Mouse (Mus musculus): Measurements from ENCODE around the gene Sergef. TPM values are rescaled to one million over a fixed set of nuclear protein-coding genes. Genes with fewer than 3 reads are reported as not detected.

The Sergef gene
- polyA plus RNA-seq, 1 experiment from 2014 or later = 13.3 TPM

- no peaks in the 10 kb centered on the region for H3K27me3 ChIP-seq (ENCODE audit: control insufficient read depth, insufficient read depth, low read depth, low read length)
- no peaks in the 10 kb centered on the region for H3K9me3 ChIP-seq (ENCODE audit: control insufficient read depth, low read length)
- 68% methylated on average over 8 of the region's 8 CpGs for WGBS
- ATAC-seq (ENCODE audit: low read depth) = no peak
- no peak overlapping the region for H3K4me3 ChIP-seq (ENCODE audit: low read length)
- H3K27ac ChIP-seq (ENCODE audit: low read length) = no peak overlapping the region
- H3K36me3 ChIP-seq (ENCODE audit: control insufficient read depth, insufficient read depth, low read length) = no peaks in the 10 kb centered on the region
- H3K9ac ChIP-seq (ENCODE audit: low read length) = no peak overlapping the region
- no peaks in the 10 kb centered on the region for H3K4me1 ChIP-seq (replicated peaks; ENCODE audit: control insufficient read depth, insufficient read depth, low read length)
- no peak overlapping the region for H3K4me2 ChIP-seq (ENCODE audit: low read depth, low read length)
These were observed 217.4 kb downstream of the Sergef start for GRCm38 (mm10) chr7:46422052-46422763.

DNA sequence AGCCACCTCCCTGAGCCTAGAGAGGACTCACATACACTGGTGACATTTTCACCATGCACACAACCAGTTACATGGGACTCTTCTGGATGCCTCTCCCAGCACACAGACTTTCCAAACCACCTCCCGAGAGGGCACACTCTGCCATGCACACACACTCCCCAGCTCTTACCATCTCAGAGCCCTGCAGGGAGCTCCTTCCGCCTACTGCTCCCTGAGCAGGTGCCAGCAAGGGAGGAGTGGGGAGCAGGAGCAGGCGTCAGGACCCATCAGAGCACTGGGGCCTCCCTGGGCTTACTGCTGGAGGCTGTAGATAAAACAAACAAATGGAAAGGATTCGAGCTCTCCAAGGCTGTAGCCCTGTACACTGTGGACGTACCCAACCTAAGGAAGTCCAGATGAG, 218.1 kb downstream of the Sergef start:
- Histone ChIP-seq H3K4me3 (ENCODE audit: low read length) (no peak overlapping the region), H3K4me2 (ENCODE audit: low read depth, low read length) (no peak overlapping the region), H3K27me3 (ENCODE audit: control insufficient read depth, insufficient read depth, low read depth, low read length) (no peaks in the 10 kb centered on the region), H3K9ac (ENCODE audit: low read length) (no peak overlapping the region), H3K4me1 (replicated peaks; ENCODE audit: control insufficient read depth, insufficient read depth, low read length) (no peaks in the 10 kb centered on the region), H3K27ac (ENCODE audit: low read length) (no peak overlapping the region), H3K9me3 (ENCODE audit: control insufficient read depth, low read length) (no peaks in the 10 kb centered on the region), H3K36me3 (ENCODE audit: control insufficient read depth, insufficient read depth, low read length) (no peaks in the 10 kb centered on the region)
- WGBS = 23% methylated on average over 5 of the region's 5 CpGs
- no peak for ATAC-seq (ENCODE audit: low read depth)

GRCm38 (mm10) chr7:46418102-46418622, 221.4 kb downstream of the Sergef start:
- no peak overlapping the region for H3K27ac ChIP-seq (ENCODE audit: low read length)
- H3K4me1 ChIP-seq (replicated peaks; ENCODE audit: control insufficient read depth, insufficient read depth, low read length) = no peaks in the 10 kb centered on the region
- H3K4me2 ChIP-seq (ENCODE audit: low read depth, low read length) = no peak overlapping the region
- no peak for ATAC-seq (ENCODE audit: low read depth)
- 64% methylated on average over 16 of the region's 16 CpGs for WGBS
- H3K9ac ChIP-seq (ENCODE audit: low read length) = no peak overlapping the region
- no peaks in the 10 kb centered on the region for H3K36me3 ChIP-seq (ENCODE audit: control insufficient read depth, insufficient read depth, low read length)
- no peak overlapping the region for H3K4me3 ChIP-seq (ENCODE audit: low read length)
- no peaks in the 10 kb centered on the region for H3K27me3 ChIP-seq (ENCODE audit: control insufficient read depth, insufficient read depth, low read depth, low read length)
- no peaks in the 10 kb centered on the region for H3K9me3 ChIP-seq (ENCODE audit: control insufficient read depth, low read length)

DNA sequence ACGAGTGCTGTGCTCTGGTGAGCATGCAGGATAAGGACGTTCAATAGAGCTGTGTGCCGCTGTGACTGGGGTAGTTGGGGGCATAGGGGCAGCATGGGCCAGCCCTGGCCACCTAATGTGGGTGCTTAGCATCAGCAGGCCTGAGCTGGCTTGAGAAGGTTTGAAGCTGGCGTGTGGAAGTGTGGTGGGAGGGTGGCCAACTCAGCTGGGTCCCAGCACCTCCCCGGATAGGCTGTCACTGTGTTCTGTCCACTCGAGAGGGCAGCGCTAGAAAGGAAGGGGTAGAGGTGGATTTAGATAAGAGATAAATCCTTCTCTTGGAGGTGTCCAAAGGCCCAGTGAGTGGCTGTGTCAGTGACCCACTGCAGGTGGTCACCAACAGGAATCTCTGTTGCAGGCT, 222.1 kb downstream of the Sergef start:
- WGBS = 58% methylated on average over 7 of the region's 7 CpGs
- H3K4me3 ChIP-seq (ENCODE audit: low read length) = no peak overlapping the region
- no peak overlapping the region for H3K27ac ChIP-seq (ENCODE audit: low read length)
- no peaks in the 10 kb centered on the region for H3K4me1 ChIP-seq (replicated peaks; ENCODE audit: control insufficient read depth, insufficient read depth, low read length)
- no peak overlapping the region for H3K9ac ChIP-seq (ENCODE audit: low read length)
- no peaks in the 10 kb centered on the region for H3K36me3 ChIP-seq (ENCODE audit: control insufficient read depth, insufficient read depth, low read length)
- ATAC-seq (ENCODE audit: low read depth) = no peak
- H3K4me2 ChIP-seq (ENCODE audit: low read depth, low read length) = no peak overlapping the region
- H3K27me3 ChIP-seq (ENCODE audit: control insufficient read depth, insufficient read depth, low read depth, low read length) = no peaks in the 10 kb centered on the region
- no peaks in the 10 kb centered on the region for H3K9me3 ChIP-seq (ENCODE audit: control insufficient read depth, low read length)

DNA sequence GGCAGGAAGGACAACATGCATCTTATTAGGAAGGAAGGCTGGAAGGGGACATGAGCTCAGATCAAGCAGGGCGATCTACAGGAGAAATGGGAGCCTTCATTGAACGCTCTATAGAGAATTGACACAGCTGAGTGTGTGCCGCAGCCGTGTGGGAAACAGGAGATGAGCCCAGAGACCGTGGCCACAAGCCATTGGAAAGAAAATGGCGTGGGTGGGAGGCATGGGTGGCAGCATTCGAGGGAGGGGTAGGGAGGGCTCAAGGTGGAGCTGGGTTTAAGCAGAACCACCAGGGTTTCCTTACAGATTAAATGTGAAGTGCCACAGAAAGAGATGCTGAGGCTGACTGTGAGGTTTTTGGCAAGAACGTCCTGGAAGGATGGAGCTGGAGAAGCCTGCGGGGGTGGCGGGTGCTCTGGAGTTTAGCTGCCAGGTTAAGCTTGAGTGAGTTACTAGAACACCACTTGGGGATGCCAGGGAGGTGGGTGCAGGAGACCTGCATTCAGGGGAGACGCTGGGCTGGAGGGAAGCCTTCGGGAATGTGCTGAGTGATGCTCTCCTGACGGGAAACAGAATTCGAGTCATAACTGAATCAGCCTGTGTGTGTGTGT, 223.7 kb downstream of the Sergef start:
- Histone ChIP-seq H3K4me2 (ENCODE audit: low read depth, low read length) (no peak overlapping the region), H3K27ac (ENCODE audit: low read length) (no peak overlapping the region), H3K4me3 (ENCODE audit: low read length) (no peak overlapping the region), H3K36me3 (ENCODE audit: control insufficient read depth, insufficient read depth, low read length) (no peaks in the 10 kb centered on the region), H3K4me1 (replicated peaks; ENCODE audit: control insufficient read depth, insufficient read depth, low read length) (no peaks in the 10 kb centered on the region), H3K27me3 (ENCODE audit: control insufficient read depth, insufficient read depth, low read depth, low read length) (no peaks in the 10 kb centered on the region), H3K9me3 (ENCODE audit: control insufficient read depth, low read length) (no peaks in the 10 kb centered on the region), H3K9ac (ENCODE audit: low read length) (no peak overlapping the region)
- WGBS = 64% methylated on average over 14 of the region's 14 CpGs
- no peak for ATAC-seq (ENCODE audit: low read depth)

DNA sequence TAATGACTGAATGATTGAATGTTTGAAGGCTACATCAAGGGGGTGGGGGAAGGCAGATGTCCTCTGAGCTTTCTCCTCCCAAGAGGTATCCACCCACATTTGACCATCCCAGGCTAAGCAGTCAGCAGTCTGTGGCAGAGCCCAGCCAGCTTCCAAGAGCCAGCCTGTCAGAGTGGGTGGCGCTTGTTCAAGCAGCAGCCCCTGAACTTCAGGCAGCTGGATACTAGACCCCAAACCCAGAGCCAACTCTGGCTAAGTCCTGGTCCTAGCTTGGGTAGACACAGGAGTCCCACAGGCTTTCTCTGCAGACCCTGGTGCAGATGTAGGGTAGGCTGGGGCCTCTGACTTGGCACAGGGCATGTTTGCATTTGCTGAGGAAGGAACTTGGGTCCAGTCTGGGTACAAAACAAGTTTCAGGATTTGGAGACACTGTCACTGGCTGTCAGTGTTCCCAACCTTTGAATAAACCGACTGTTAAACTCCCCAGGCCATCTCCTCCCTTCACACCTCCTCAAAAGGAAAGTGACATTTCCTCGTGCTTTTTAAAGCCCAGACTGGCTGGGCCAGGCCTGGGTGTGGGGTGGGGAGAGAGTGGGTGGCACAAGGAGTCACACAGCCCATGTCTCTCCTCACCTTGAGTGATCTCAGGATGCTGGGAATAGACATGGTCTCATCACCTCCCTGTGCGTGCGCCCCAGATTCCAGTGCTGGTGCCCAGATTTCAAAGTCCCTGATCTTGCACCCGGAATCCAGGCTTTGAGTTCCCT, 225.5 kb downstream of the Sergef start:
- H3K9ac ChIP-seq (ENCODE audit: low read length) = no peak overlapping the region
- H3K9me3 ChIP-seq (ENCODE audit: control insufficient read depth, low read length) = no peaks in the 10 kb centered on the region
- no peak overlapping the region for H3K27ac ChIP-seq (ENCODE audit: low read length)
- ATAC-seq (ENCODE audit: low read depth) = no peak
- no peaks in the 10 kb centered on the region for H3K36me3 ChIP-seq (ENCODE audit: control insufficient read depth, insufficient read depth, low read length)
- no peaks in the 10 kb centered on the region for H3K27me3 ChIP-seq (ENCODE audit: control insufficient read depth, insufficient read depth, low read depth, low read length)
- H3K4me3 ChIP-seq (ENCODE audit: low read length) = no peak overlapping the region
- H3K4me2 ChIP-seq (ENCODE audit: low read depth, low read length) = no peak overlapping the region
- 52% methylated on average over 6 of the region's 6 CpGs for WGBS
- no peaks in the 10 kb centered on the region for H3K4me1 ChIP-seq (replicated peaks; ENCODE audit: control insufficient read depth, insufficient read depth, low read length)

GRCm38 (mm10) chr7:46412823-46413222, 226.8 kb downstream of the Sergef start:
- H3K9me3 ChIP-seq (ENCODE audit: control insufficient read depth, low read length) = no peaks in the 10 kb centered on the region
- H3K4me2 ChIP-seq (ENCODE audit: low read depth, low read length) = no peak overlapping the region
- no peak overlapping the region for H3K4me3 ChIP-seq (ENCODE audit: low read length)
- 68% methylated on average over 5 of the region's 5 CpGs for WGBS
- H3K4me1 ChIP-seq (replicated peaks; ENCODE audit: control insufficient read depth, insufficient read depth, low read length) = no peaks in the 10 kb centered on the region
- H3K36me3 ChIP-seq (ENCODE audit: control insufficient read depth, insufficient read depth, low read length) = no peaks in the 10 kb centered on the region
- no peak overlapping the region for H3K27ac ChIP-seq (ENCODE audit: low read length)
- no peaks in the 10 kb centered on the region for H3K27me3 ChIP-seq (ENCODE audit: control insufficient read depth, insufficient read depth, low read depth, low read length)
- ATAC-seq (ENCODE audit: low read depth) = no peak
- H3K9ac ChIP-seq (ENCODE audit: low read length) = no peak overlapping the region

- no peak overlapping the region for H3K27ac ChIP-seq (ENCODE audit: low read length)
- H3K4me1 ChIP-seq (replicated peaks; ENCODE audit: control insufficient read depth, insufficient read depth, low read length) = no peaks in the 10 kb centered on the region
- H3K4me3 ChIP-seq (ENCODE audit: low read length) = no peak overlapping the region
- 75% methylated on average over 6 of the region's 6 CpGs for WGBS
- no peak overlapping the region for H3K9ac ChIP-seq (ENCODE audit: low read length)
- no peaks in the 10 kb centered on the region for H3K9me3 ChIP-seq (ENCODE audit: control insufficient read depth, low read length)
- H3K4me2 ChIP-seq (ENCODE audit: low read depth, low read length) = no peak overlapping the region
- H3K36me3 ChIP-seq (ENCODE audit: control insufficient read depth, insufficient read depth, low read length) = no peaks in the 10 kb centered on the region
- no peaks in the 10 kb centered on the region for H3K27me3 ChIP-seq (ENCODE audit: control insufficient read depth, insufficient read depth, low read depth, low read length)
- no peak for ATAC-seq (ENCODE audit: low read depth)
These were observed 228.9 kb downstream of the Sergef start for GRCm38 (mm10) chr7:46410727-46411126.

DNA sequence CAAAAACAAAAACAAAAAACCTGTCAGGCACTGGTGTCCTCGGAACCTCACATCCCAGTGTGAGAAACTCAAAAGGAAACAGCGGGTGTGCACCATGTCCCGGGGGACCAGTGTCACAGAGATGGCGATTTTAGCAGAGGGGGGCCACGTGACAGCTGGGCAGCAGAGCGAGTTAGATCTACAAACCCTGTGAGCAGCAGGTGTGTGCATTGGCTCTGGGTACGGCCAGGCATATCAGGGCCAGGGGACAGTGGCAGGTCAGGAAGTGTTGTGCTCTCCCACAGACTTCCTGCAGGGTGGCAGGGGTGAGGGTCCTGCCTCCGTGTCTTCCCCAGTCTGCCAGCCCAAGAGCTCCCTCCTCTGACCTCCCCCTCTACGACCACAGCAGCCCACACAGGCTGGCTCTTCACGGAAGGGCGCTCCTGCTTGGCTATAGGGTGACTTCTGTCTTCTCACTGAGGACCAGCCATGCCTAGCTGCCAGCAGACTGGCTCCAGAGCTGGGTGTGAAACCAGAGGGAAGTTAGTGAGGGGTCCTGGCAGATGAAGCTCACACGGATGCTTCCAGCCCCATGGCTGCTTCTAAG, 230.3 kb downstream of the Sergef start:
- Histone ChIP-seq H3K9me3 (ENCODE audit: control insufficient read depth, low read length) (no peaks in the 10 kb centered on the region), H3K9ac (ENCODE audit: low read length) (no peak overlapping the region), H3K36me3 (ENCODE audit: control insufficient read depth, insufficient read depth, low read length) (no peaks in the 10 kb centered on the region), H3K4me1 (replicated peaks; ENCODE audit: control insufficient read depth, insufficient read depth, low read length) (no peaks in the 10 kb centered on the region), H3K27ac (ENCODE audit: low read length) (no peak overlapping the region), H3K27me3 (ENCODE audit: control insufficient read depth, insufficient read depth, low read depth, low read length) (no peaks in the 10 kb centered on the region), H3K4me2 (ENCODE audit: low read depth, low read length) (no peak overlapping the region), H3K4me3 (ENCODE audit: low read length) (no peak overlapping the region)
- ATAC-seq (ENCODE audit: low read depth) = no peak
- 46% methylated on average over 12 of the region's 12 CpGs for WGBS
